ENCODE assay signal across 10 mouse cellular contexts in the genomic region with DNA sequence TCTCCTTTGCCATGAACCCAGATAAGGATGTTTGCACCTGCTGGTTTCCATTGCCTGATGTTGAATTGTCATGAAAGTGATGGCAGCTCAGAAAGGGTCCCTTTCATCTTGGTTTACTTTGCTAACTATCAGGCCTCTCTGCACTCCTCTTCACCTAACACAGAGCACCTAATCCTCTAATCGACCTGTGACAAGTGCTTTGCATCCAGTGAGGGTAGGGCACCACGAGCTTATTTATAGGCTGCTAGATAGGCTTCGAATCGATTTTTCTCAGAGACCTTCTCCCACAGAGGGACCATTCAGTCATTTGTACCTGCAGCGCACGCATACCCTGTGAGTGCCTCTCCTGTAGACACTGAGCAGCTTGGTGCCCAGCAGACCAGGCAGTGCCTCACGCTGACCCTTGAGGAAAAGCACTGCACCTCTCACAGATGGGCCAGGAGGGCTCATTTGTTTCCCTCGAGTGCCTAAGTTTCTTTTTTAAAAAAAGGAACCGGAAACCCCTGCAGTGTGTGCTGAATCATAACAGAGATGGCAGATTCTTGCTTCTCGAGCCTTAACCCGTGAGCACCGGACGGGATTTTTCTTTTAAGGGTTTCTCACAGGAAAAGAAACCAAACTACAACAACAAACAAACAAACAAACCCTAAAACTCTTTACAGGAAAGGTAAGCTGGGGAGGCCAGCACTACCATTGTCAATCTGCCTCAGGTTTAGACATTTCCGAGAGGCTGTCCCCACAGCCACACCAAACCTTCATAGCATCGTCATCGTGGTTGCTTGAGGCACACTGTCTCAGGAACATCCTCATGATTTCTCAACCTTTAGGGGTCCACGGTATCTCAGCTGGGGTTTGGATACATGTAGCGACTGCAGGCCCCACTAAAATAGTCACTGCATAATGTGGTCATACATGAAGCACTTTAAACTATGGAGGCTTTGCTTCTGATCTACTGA.
DNase-seq lines count a peak whose midpoint lies in the region; ATAC-seq and TF ChIP-seq lines count a peak whose summit lies in the region.
"Had no signal": no experiment of that assay in that cellular context is flagged by ENCODE, and none has a peak within 500 bp of the region (broad histone marks: within the 10 kb centered on the region; RNA-seq: fewer than 3 reads in every experiment).

No protein-coding gene starts in this region.

- 0 out of 2 replicates have a peak, but pooled peaks have one; percentile 5 for ATAC-seq in neural tube, embryonic 15.5 days (ENCODE audit: low FRiP score)

- no peak overlapping the region for H3K9ac ChIP-seq in neural tube, embryonic 15.5 days (replicated peaks)
- H3K9ac ChIP-seq: embryonic facial prominence, embryonic 13.5 days had no signal

- 68% methylated on average over 18 of the region's 18 CpGs for WGBS in kidney, adult 2 months
- WGBS in neural tube, embryonic 15.5 days = 71% methylated on average over 18 of the region's 18 CpGs

- H3K4me1 ChIP-seq in kidney, adult 2 months (ENCODE audit: control insufficient read depth, insufficient read depth, low read length) = no peaks in the 10 kb centered on the region; the same call in 1 of the 2 replicates
- peaks cover 10% of the 10 kb centered on the region; the same call in 1 of the 2 replicates for H3K4me1 ChIP-seq in neural tube, embryonic 15.5 days
- H3K4me1 ChIP-seq: embryonic facial prominence, embryonic 13.5 days had no signal

- no peaks in the 10 kb centered on the region for H3K36me3 ChIP-seq in kidney, adult 2 months (ENCODE audit: control insufficient read depth, insufficient read depth, low read length)
- no peaks in the 10 kb centered on the region for H3K36me3 ChIP-seq in neural tube, embryonic 15.5 days

- no peaks in the 10 kb centered on the region for H3K9me3 ChIP-seq in neural tube, embryonic 15.5 days (replicated peaks)
- H3K9me3 ChIP-seq: embryonic facial prominence, embryonic 13.5 days had no signal

- H3K27me3 ChIP-seq in kidney, adult 2 months (replicated peaks; ENCODE audit: control insufficient read depth, insufficient read depth, low read length) = no peaks in the 10 kb centered on the region
- no peaks in the 10 kb centered on the region for H3K27me3 ChIP-seq in neural tube, embryonic 15.5 days (replicated peaks)
- H3K27me3 ChIP-seq: embryonic facial prominence, embryonic 13.5 days had no signal

- DNase-seq in kidney, adult 2 months = peak; percentile 28
- DNase-seq in kidney, postnatal 25 days = no peak
- DNase-seq in CD4-positive helper T cell, adult 2 months (ENCODE audit: low read depth, low spot score) = peak; percentile 26
- peak; percentile 64 for DNase-seq in induced T-regulatory cell, adult 2 months (ENCODE audit: low read depth)
- DNase-seq in layer of hippocampus, adult 9-11 months = no peak
- no peak for DNase-seq in embryo, embryonic 11 days
- DNase-seq in embryo, embryonic 9.5 days (ENCODE audit: extremely low spot score) = no peak
- DNase-seq: left cerebral cortex, postnatal 4 days had no signal

- H3K4me2 ChIP-seq in neural tube, embryonic 15.5 days = no peak overlapping the region
- H3K4me2 ChIP-seq: embryonic facial prominence, embryonic 13.5 days had no signal

- H3K4me3 ChIP-seq in kidney, adult 2 months (ENCODE audit: insufficient read depth, low read depth, low read length) = no peak overlapping the region
- H3K4me3 ChIP-seq in neural tube, embryonic 15.5 days (replicated peaks) = no peak overlapping the region
- H3K4me3 ChIP-seq: embryonic facial prominence, embryonic 13.5 days had no signal

- no peak for TF ChIP-seq CTCF in kidney, adult 2 months (conservative IDR thresholded peaks at IDR 0.05; ENCODE audit: insufficient read depth, insufficient read length, low read depth, low read length)

- H3K27ac ChIP-seq in kidney, adult 2 months (ENCODE audit: insufficient read depth, low read depth, low read length) = peak overlapping the region; percentile 12
- H3K27ac ChIP-seq in neural tube, embryonic 15.5 days (replicated peaks) = peak overlapping the region; percentile 33; the same call in 1 of the 2 replicates
- H3K27ac ChIP-seq: embryonic facial prominence, embryonic 13.5 days had no signal

- TF ChIP-seq POLR2A in kidney, adult 2 months (IDR thresholded peaks at IDR 0.05; ENCODE audit: low read depth, low read length) = no peak

Comparison
In these comparisons a context has a peak if more than half of its experiments do, and no peak if none do; other contexts are left out.
1. DNase-seq: peak in kidney, adult 2 months (single experiment), CD4-positive helper T cell, adult 2 months (single experiment) and induced T-regulatory cell, adult 2 months (single experiment); none in kidney, postnatal 25 days (0 of 2), layer of hippocampus, adult 9-11 months (single experiment), embryo, embryonic 11 days (single experiment) and embryo, embryonic 9.5 days (single experiment).